Mouse (Mus musculus): ENCODE data around the gene Ccdc160. TPM values are rescaled to one million over a fixed set of nuclear protein-coding genes. Genes with fewer than 3 reads are reported as not detected.

The Ccdc160 gene
- polyA plus RNA-seq, 1 experiment = 4.3 TPM

DNA sequence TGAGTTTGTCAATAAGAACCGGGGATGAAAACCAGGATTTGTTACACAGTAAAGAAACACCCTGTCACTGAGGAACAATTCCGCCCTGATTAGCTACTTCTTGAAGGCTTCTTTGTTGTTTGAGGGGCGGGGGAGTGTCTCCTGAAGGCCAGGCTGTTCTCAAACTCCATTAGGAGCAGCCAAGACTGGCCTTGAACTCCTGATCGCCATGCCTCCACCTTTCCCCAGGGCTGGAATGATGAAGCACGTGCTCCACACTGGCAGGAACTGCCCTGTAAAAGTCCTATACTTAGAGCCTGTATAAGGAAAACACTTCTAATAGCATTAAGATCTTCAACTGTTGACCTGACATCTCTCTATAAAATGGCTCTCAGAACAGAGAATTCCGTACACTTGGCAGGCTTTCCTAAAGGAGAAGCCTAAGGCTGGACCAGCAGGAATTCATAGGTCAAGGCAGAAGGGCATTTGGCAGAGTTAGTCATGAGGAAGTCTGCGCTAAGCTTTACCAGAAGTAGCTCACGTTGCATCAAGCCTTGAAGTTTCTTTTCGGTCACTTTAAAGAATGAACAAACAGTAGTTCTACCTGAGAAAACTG lies 6.1 kb downstream of the Ccdc160 start:
- Histone ChIP-seq H3K9me3 (replicated peaks; ENCODE audit: control insufficient read depth, insufficient read depth, low read length, poor library complexity, severe bottlenecking) (no peaks in the 10 kb centered on the region), H3K36me3 (ENCODE audit: control insufficient read depth, insufficient read depth, low read length, poor library complexity, severe bottlenecking) (no peaks in the 10 kb centered on the region), H3K9ac (ENCODE audit: low read depth, poor library complexity, severe bottlenecking) (peak overlapping the region; percentile 56; the same call in 1 of the 2 replicates), H3K4me1 (ENCODE audit: control insufficient read depth, insufficient read depth, low read length) (peaks cover 3% of the 10 kb centered on the region), H3K27ac (ENCODE audit: insufficient read depth, low read length) (peak overlapping the region; percentile 89), H3K27me3 (ENCODE audit: control insufficient read depth, insufficient read depth, low read length, poor library complexity, severe bottlenecking) (no peaks in the 10 kb centered on the region), H3K4me3 (ENCODE audit: low read depth, low read length) (no peak overlapping the region)
- no peak for TF ChIP-seq POLR2A (IDR thresholded peaks at IDR 0.05; ENCODE audit: insufficient read depth, low read length)
- TF ChIP-seq EP300 (IDR thresholded peaks at IDR 0.05; ENCODE audit: insufficient read depth, low read depth, low read length) = peak; percentile 66; the same call in 1 of the 2 replicates

DNA sequence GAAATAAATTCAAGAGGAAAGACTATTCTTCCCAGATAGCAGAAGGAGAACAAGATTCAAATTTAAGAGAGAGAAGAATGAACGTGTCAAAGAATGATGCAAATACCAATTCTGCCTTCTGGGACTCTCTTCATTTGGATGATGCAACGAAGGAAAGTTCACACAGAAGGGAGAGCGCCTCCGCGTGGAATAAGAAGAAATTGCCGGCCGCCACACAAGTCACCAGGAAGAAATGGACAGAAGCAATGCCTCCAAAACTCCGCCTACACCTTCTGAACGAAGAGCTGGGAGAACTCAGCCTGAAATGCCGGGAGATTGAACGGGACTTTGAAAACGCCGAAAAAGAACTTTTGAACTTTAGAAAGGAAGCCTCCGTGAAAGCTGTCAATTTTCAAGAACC lies 7.3 kb downstream of the Ccdc160 start:
- Histone ChIP-seq H3K4me1 (ENCODE audit: control insufficient read depth, insufficient read depth, low read length) (peaks cover 3% of the 10 kb centered on the region), H3K36me3 (ENCODE audit: control insufficient read depth, insufficient read depth, low read length, poor library complexity, severe bottlenecking) (no peaks in the 10 kb centered on the region), H3K27ac (ENCODE audit: insufficient read depth, low read length) (peak overlapping the region; percentile 36; the same call in 1 of the 2 replicates), H3K4me3 (ENCODE audit: low read depth, low read length) (no peak overlapping the region), H3K9me3 (replicated peaks; ENCODE audit: control insufficient read depth, insufficient read depth, low read length, poor library complexity, severe bottlenecking) (no peaks in the 10 kb centered on the region), H3K9ac (ENCODE audit: low read depth, poor library complexity, severe bottlenecking) (peak overlapping the region; percentile 68), H3K27me3 (ENCODE audit: control insufficient read depth, insufficient read depth, low read length, poor library complexity, severe bottlenecking) (no peaks in the 10 kb centered on the region)
- TF ChIP-seq POLR2A (IDR thresholded peaks at IDR 0.05; ENCODE audit: insufficient read depth, low read length) = no peak
- TF ChIP-seq CTCF (IDR thresholded peaks at IDR 0.05; ENCODE audit: low read depth, low read length) = peak; percentile 47

DNA sequence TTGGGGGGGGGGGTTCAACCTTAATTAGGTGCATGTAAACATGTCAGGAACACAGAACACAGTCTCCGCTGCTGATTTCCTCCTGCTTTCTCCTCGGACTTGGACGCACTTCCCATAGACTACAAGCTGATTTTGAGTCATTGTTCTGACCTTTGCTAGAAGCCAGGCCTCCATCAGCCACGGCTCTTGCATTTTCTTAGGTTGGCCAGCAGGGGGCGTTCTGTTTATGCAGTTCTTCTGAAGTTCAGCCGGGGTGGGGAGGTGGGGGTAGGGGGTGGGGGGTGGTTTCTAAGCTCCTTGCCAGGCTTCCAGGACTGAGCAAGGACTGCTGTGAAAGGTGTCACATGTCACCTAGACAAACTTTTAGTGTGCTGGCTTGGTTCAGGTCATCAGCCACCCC lies 8.6 kb downstream of the Ccdc160 start:
- peaks cover 3% of the 10 kb centered on the region for H3K4me1 ChIP-seq (ENCODE audit: control insufficient read depth, insufficient read depth, low read length)
- H3K9ac ChIP-seq (ENCODE audit: low read depth, poor library complexity, severe bottlenecking) = no peak overlapping the region
- H3K27ac ChIP-seq (ENCODE audit: insufficient read depth, low read length) = no peak overlapping the region
- no peaks in the 10 kb centered on the region for H3K9me3 ChIP-seq (replicated peaks; ENCODE audit: control insufficient read depth, insufficient read depth, low read length, poor library complexity, severe bottlenecking)
- TF ChIP-seq POLR2A (IDR thresholded peaks at IDR 0.05; ENCODE audit: insufficient read depth, low read length) (no peak), EP300 (IDR thresholded peaks at IDR 0.05; ENCODE audit: insufficient read depth, low read depth, low read length) (no peak), CTCF (IDR thresholded peaks at IDR 0.05; ENCODE audit: low read depth, low read length) (peak; percentile 31)
- no peak overlapping the region for H3K4me3 ChIP-seq (ENCODE audit: low read depth, low read length)
- H3K36me3 ChIP-seq (ENCODE audit: control insufficient read depth, insufficient read depth, low read length, poor library complexity, severe bottlenecking) = no peaks in the 10 kb centered on the region
- no peaks in the 10 kb centered on the region for H3K27me3 ChIP-seq (ENCODE audit: control insufficient read depth, insufficient read depth, low read length, poor library complexity, severe bottlenecking)

GRCm38 (mm10) chrX:52819338-52819737 lies 28.3 kb downstream of the Ccdc160 start:
- no peak overlapping the region for H3K4me3 ChIP-seq (ENCODE audit: low read depth, low read length)
- no peaks in the 10 kb centered on the region for H3K27me3 ChIP-seq (ENCODE audit: control insufficient read depth, insufficient read depth, low read length, poor library complexity, severe bottlenecking)
- no peak for TF ChIP-seq POLR2A (IDR thresholded peaks at IDR 0.05; ENCODE audit: insufficient read depth, low read length)
- no peak for TF ChIP-seq CTCF (IDR thresholded peaks at IDR 0.05; ENCODE audit: low read depth, low read length)
- TF ChIP-seq EP300 (IDR thresholded peaks at IDR 0.05; ENCODE audit: insufficient read depth, low read depth, low read length) = no peak
- H3K36me3 ChIP-seq (ENCODE audit: control insufficient read depth, insufficient read depth, low read length, poor library complexity, severe bottlenecking) = no peaks in the 10 kb centered on the region
- no peak overlapping the region for H3K27ac ChIP-seq (ENCODE audit: insufficient read depth, low read length)
- H3K4me1 ChIP-seq (ENCODE audit: control insufficient read depth, insufficient read depth, low read length) = no peaks in the 10 kb centered on the region
- H3K9me3 ChIP-seq (replicated peaks; ENCODE audit: control insufficient read depth, insufficient read depth, low read length, poor library complexity, severe bottlenecking) = no peaks in the 10 kb centered on the region
- no peak overlapping the region for H3K9ac ChIP-seq (ENCODE audit: low read depth, poor library complexity, severe bottlenecking)

Other genes starting within 250 kb of the Ccdc160 start
- 79.4 and 83.5 TPM in 2 replicates for gene Gpc3, start 177.2 kb upstream of the Ccdc160 start, polyA plus RNA-seq (2011; ENCODE audit: insufficient read depth, insufficient read length, low read depth, missing spikeins)
- 30.8 and 33.2 TPM in 2 replicates for gene Phf6, start 121.1 kb downstream of the Ccdc160 start, polyA plus RNA-seq (2011; ENCODE audit: insufficient read depth, insufficient read length, low read depth, missing spikeins)
- gene Hprt, start 196.9 kb downstream of the Ccdc160 start, polyA plus RNA-seq (2011; ENCODE audit: insufficient read depth, insufficient read length, low read depth, missing spikeins) = 250 and 254 TPM in 2 replicates